Mouse (Mus musculus) bone marrow macrophage, adult 2 months (primary cell): ENCODE measurements around the gene Rock2.

Experiments used
- CTCF ChIP-seq: IDR thresholded peaks from 2 replicates; pipeline ENCODE4 v1.5.1; 2012; ENCODE audit warnings: low read depth, mild to moderate bottlenecking, low read length, moderate library complexity
- POLR2A ChIP-seq: IDR thresholded peaks from 2 replicates; pipeline ENCODE4 v1.6.1; 2012; ENCODE audit warnings: mild to moderate bottlenecking, low read depth, low read length, borderline replicate concordance

DNA sequence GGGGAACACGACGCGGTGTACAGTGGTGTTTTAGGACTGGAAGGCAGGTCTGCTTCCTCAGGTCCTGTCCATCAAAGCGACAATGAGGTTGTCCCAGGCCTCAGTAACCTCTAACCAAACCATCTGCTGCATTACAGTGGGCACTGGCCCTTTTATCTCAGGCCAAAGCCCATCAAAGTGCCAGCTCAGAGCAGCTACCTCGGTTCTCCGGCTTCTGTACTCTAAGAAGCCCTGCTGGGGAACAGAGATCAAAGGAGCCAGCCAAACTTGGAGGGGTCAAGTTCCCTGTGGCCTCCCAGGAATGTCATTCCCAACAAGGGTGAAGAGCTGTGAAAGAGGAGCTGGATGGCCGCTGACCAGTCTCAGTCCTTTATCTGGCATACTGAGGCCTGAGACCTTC lies 11.6 kb upstream of the Rock2 start:
- TF ChIP-seq POLR2A: no peak
- no peak for TF ChIP-seq CTCF
